Mouse (Mus musculus) forebrain, embryonic 14.5 days (tissue): Measurements from ENCODE around the gene Bloc1s2. TPM values are rescaled to one million over a fixed set of nuclear protein-coding genes. Genes with fewer than 3 reads are reported as not detected.
A peak's percentile ranks its signal among the peaks of the same experiment; 100 is the strongest.

Experiments used
- ATAC-seq: fragments of 200-750 bp; cut with Nextera tagmentation; 2 replicates; pipeline ENCODE4 v1.8.0; 2017; ENCODE audit warnings: mild to moderate bottlenecking, moderate library complexity
- DNase-seq: peaks from one replicate; pipeline ENCODE4 v3.0.0-alpha.2; 2015; ENCODE audit warnings: low spot score
- H3K27ac ChIP-seq: fragments of 300-500 bp; sonication (generic); 2 replicates; pipeline ENCODE4 v1.5.1; 2014; ENCODE audit warnings: low read depth, mild to moderate bottlenecking, control low read depth, low read length, moderate library complexity
- H3K27me3 ChIP-seq: fragments of 300-500 bp; sonication (generic); replicated peaks from 2 replicates; pipeline ENCODE4 v1.6.1; 2014; ENCODE audit warnings: low read length, control low read depth, mixed read lengths; ENCODE audit not compliant: control insufficient read depth, insufficient read depth
- H3K36me3 ChIP-seq: fragments of 300-500 bp; sonication (generic); 2 replicates; pipeline ENCODE4 v1.6.1; 2014; ENCODE audit warnings: low read length, control low read depth; ENCODE audit not compliant: control insufficient read depth, insufficient read depth
- H3K4me1 ChIP-seq: fragments of 300-500 bp; sonication (generic); 2 replicates; pipeline ENCODE4 v1.6.1; 2014; ENCODE audit warnings: antibody characterized with exemption, low read length, control low read depth; ENCODE audit not compliant: control insufficient read depth, insufficient read depth
- H3K4me2 ChIP-seq: fragments of 300-500 bp; sonication (generic); 2 replicates; pipeline ENCODE4 v1.6.1; 2014; ENCODE audit warnings: mild to moderate bottlenecking, control low read depth, low read length
- H3K4me3 ChIP-seq: fragments of 300-500 bp; sonication (generic); 2 replicates; pipeline ENCODE4 v1.5.1; 2014; ENCODE audit warnings: low read depth, low read length, control low read depth
- H3K9ac ChIP-seq: fragments of 300-500 bp; sonication (generic); 2 replicates; pipeline ENCODE4 v1.6.1; 2014; ENCODE audit warnings: mild to moderate bottlenecking, low read length, control low read depth, moderate library complexity
- H3K9me3 ChIP-seq: fragments of 300-500 bp; sonication (generic); replicated peaks from 2 replicates; pipeline ENCODE4 v1.6.1; 2016; ENCODE audit warnings: low read length, control low read depth, mixed read lengths; ENCODE audit not compliant: control insufficient read depth
- WGBS: fragments of 180-500 bp; shearing (Covaris S2); extraction: QIAGEN DNeasy Blood & Tissue Kit; methylation state at CpG from one replicate; pipeline ENCODE4 v1.1.7; 2014; 5-methylcytosine and 5-hydroxymethylcytosine counted together
- polyA plus RNA-seq: library from polyadenylated mRNA; unstranded; fragments of >200 nt; fragmentation: Nextera tagmentation; extraction: Ambion mirVana; gene quantifications from 2 replicates; pipeline ENCODE4 v1.2.1, GENCODE M21; 2014

Bloc1s2 gene
- polyA plus RNA-seq, 1 experiment from 2014 or later = 165 TPM

- no peak overlapping the region for H3K9ac ChIP-seq
- H3K36me3 ChIP-seq = no peaks in the 10 kb centered on the region
- no peak overlapping the region for H3K4me3 ChIP-seq
- no peaks in the 10 kb centered on the region for H3K4me1 ChIP-seq
- H3K9me3 ChIP-seq = no peaks in the 10 kb centered on the region
- H3K4me2 ChIP-seq = no peak overlapping the region
- H3K27ac ChIP-seq = no peak overlapping the region
- no peaks in the 10 kb centered on the region for H3K27me3 ChIP-seq
- DNase-seq (peak; percentile 59), ATAC-seq (no peak)
- WGBS = 12% methylated on average over 3 of the region's 3 CpGs
Measured at GRCm38 (mm10) chr19:44161515-44161914, 15.3 kb upstream of the Bloc1s2 start.

- no peak overlapping the region for H3K4me2 ChIP-seq
- H3K9ac ChIP-seq = no peak overlapping the region
- no peak overlapping the region for H3K4me3 ChIP-seq
- no peak overlapping the region for H3K27ac ChIP-seq
- no peaks in the 10 kb centered on the region for H3K9me3 ChIP-seq
- WGBS = 87% methylated on average over 3 of the region's 3 CpGs
- no peaks in the 10 kb centered on the region for H3K4me1 ChIP-seq
- H3K27me3 ChIP-seq = no peaks in the 10 kb centered on the region
- no peaks in the 10 kb centered on the region for H3K36me3 ChIP-seq
- no peak for ATAC-seq
- DNase-seq = no peak
Measured at GRCm38 (mm10) chr19:44159386-44159785, 13.1 kb upstream of the Bloc1s2 start.

- Histone ChIP-seq H3K27ac (no peak overlapping the region), H3K9me3 (no peaks in the 10 kb centered on the region), H3K27me3 (no peaks in the 10 kb centered on the region), H3K4me2 (no peak overlapping the region), H3K9ac (no peak overlapping the region), H3K4me1 (no peaks in the 10 kb centered on the region), H3K36me3 (no peaks in the 10 kb centered on the region), H3K4me3 (no peak overlapping the region)
- ATAC-seq (no peak), DNase-seq (no peak)
- WGBS = 94% methylated on average over 10 of the region's 10 CpGs
Measured at GRCm38 (mm10) chr19:44157005-44157404, 10.8 kb upstream of the Bloc1s2 start.

GRCm38 (mm10) chr19:44153781-44154180, 7.5 kb upstream of the Bloc1s2 start:
- Histone ChIP-seq H3K27me3 (no peaks in the 10 kb centered on the region), H3K9me3 (no peaks in the 10 kb centered on the region), H3K4me1 (no peaks in the 10 kb centered on the region), H3K36me3 (no peaks in the 10 kb centered on the region), H3K4me3 (no peak overlapping the region), H3K27ac (no peak overlapping the region), H3K9ac (no peak overlapping the region), H3K4me2 (no peak overlapping the region)
- WGBS = 82% methylated on average over 5 of the region's 5 CpGs
- DNase-seq (no peak), ATAC-seq (no peak)

GRCm38 (mm10) chr19:44148991-44149390, 2.7 kb upstream of the Bloc1s2 start:
- WGBS = 81% methylated on average over 2 of the region's 2 CpGs
- no peak overlapping the region for H3K27ac ChIP-seq
- DNase-seq = no peak
- peaks cover 3% of the 10 kb centered on the region; the same call in 1 of the 2 replicates for H3K36me3 ChIP-seq
- no peak overlapping the region for H3K4me3 ChIP-seq
- no peak overlapping the region for H3K4me2 ChIP-seq
- peaks cover 9% of the 10 kb centered on the region; the same call in 1 of the 2 replicates for H3K4me1 ChIP-seq
- H3K9me3 ChIP-seq = no peaks in the 10 kb centered on the region
- H3K27me3 ChIP-seq = no peaks in the 10 kb centered on the region
- no peak for ATAC-seq
- no peak overlapping the region for H3K9ac ChIP-seq

GRCm38 (mm10) chr19:44148345-44148744, 2.1 kb upstream of the Bloc1s2 start:
- no peaks in the 10 kb centered on the region for H3K27me3 ChIP-seq
- no peak overlapping the region for H3K27ac ChIP-seq
- peaks cover 9% of the 10 kb centered on the region; the same call in 1 of the 2 replicates for H3K4me1 ChIP-seq
- no peaks in the 10 kb centered on the region for H3K9me3 ChIP-seq
- H3K36me3 ChIP-seq = peaks cover 9% of the 10 kb centered on the region
- no peak for ATAC-seq
- DNase-seq = no peak
- no peak overlapping the region for H3K4me3 ChIP-seq
- no peak overlapping the region for H3K9ac ChIP-seq
- no peak overlapping the region for H3K4me2 ChIP-seq
- 35% methylated on average over 2 of the region's 2 CpGs for WGBS

- no peaks in the 10 kb centered on the region for H3K27me3 ChIP-seq
- no peak overlapping the region for H3K9ac ChIP-seq
- H3K4me2 ChIP-seq = no peak overlapping the region; the same call in 1 of the 2 replicates
- H3K36me3 ChIP-seq = peaks cover 23% of the 10 kb centered on the region
- no peak overlapping the region for H3K4me3 ChIP-seq
- ATAC-seq = no peak
- H3K4me1 ChIP-seq = peaks cover 9% of the 10 kb centered on the region; the same call in 1 of the 2 replicates
- no peak overlapping the region for H3K27ac ChIP-seq
- no peaks in the 10 kb centered on the region for H3K9me3 ChIP-seq
- no peak for DNase-seq
- WGBS = 93% methylated on average over 8 of the region's 8 CpGs
Measured at GRCm38 (mm10) chr19:44146951-44147350, 705 bp upstream of the Bloc1s2 start.

GRCm38 (mm10) chr19:44146568-44146879, 278 bp upstream of the Bloc1s2 start:
- Histone ChIP-seq H3K4me2 (peak overlapping the region; percentile 74), H3K27ac (no peak overlapping the region), H3K27me3 (no peaks in the 10 kb centered on the region), H3K9me3 (no peaks in the 10 kb centered on the region), H3K36me3 (peaks cover 26% of the 10 kb centered on the region), H3K4me1 (peaks cover 9% of the 10 kb centered on the region; the same call in 1 of the 2 replicates), H3K4me3 (peak overlapping the region; percentile 67), H3K9ac (peak overlapping the region; percentile 77)
- ATAC-seq (peak; percentile 65; the same call in 1 of the 2 replicates), DNase-seq (no peak)
- WGBS = 66% methylated on average over 9 of the region's 9 CpGs

- WGBS = 92% methylated on average over 9 of the region's 9 CpGs
- H3K4me3 ChIP-seq = no peak overlapping the region
- peaks cover 44% of the 10 kb centered on the region for H3K36me3 ChIP-seq
- H3K9ac ChIP-seq = no peak overlapping the region
- DNase-seq (no peak), ATAC-seq (no peak)
- H3K4me2 ChIP-seq = no peak overlapping the region
- no peak overlapping the region for H3K27ac ChIP-seq
- no peaks in the 10 kb centered on the region for H3K9me3 ChIP-seq
- H3K4me1 ChIP-seq = peaks cover 9% of the 10 kb centered on the region; the same call in 1 of the 2 replicates
- no peaks in the 10 kb centered on the region for H3K27me3 ChIP-seq
Measured at GRCm38 (mm10) chr19:44144366-44144765, 1.9 kb downstream of the Bloc1s2 start.
